Mouse (Mus musculus): Measurements from ENCODE around the gene Slc44a4. TPM values are rescaled to one million over a fixed set of nuclear protein-coding genes. Genes with fewer than 3 reads are reported as not detected.
"Not testable (repeated sequence)": the region's sequence is repeated elsewhere in the genome, so short reads cannot be mapped to it uniquely, and the experiment has no call there.

Gene Slc44a4
- total RNA-seq, 2 experiments from 2014 or later: not detected

DNA sequence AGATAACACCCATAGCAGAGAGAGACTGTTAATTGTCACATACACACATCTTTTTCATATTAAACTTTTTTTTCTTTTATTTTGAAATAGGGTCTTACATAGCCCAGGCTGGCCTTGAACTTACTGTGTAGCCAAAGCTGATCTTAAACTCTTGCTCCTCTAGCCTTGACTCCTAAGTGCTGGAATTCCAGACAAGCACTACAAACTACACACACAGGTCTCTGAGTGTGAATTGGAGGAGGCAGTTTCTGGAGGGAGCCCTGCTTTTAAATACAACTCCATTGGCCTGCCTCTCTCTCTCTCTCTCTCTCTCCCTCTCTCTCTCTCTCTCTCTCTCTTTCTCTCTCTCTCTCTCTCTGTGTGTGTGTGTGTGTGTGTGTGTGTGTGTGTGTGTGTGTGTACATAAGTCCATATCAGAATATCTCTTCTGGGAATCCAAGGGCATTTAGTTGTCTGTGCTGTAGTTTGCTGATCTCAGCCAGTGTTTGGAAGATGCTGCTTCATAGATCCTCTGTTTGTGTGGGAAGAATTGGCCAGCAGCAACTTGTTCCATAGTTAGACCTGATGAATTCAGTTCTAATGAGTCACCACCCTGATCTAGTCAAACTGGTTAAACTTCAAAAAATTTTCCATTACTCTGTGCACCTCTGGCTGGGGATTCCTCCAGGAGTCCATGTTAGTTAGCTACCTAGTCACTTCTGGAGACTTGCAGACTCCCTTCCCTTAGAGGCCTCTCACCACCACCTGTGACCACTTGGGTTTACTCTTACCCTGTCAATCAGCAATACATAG lies 46.6 kb downstream of the Slc44a4 start:
- DNase-seq: no peak
- H3K27ac ChIP-seq: peak overlapping the region; percentile 95
- intact Hi-C loops (cut with DNase I): no loop called here
- H3K4me3 ChIP-seq: no peak overlapping the region
- TF ChIP-seq CTCF (IDR thresholded peaks at IDR 0.05): no peak

DNA sequence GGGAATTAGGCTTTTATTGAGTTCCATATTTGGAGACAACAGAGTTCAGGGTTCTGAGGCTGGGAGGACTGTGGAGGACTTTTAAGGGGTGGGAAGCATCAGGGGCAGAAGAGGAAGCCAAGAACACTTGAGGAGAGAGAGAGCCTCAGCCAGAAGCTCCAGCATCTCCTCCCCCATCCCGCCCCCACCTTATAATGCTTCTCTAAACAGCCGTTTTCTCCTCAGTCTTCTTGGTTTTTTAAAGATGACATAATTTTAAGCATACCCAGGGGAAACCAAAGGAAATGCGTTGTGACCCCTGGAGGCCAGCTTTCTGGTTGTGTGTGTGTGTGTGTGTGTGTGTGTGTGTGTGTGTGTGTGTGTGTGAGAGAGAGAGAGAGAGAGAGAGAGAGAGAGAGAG lies 47.9 kb downstream of the Slc44a4 start:
- peak overlapping the region; percentile 83 for H3K27ac ChIP-seq
- intact Hi-C loops (cut with DNase I): no loop called here
- no peak for TF ChIP-seq CTCF (IDR thresholded peaks at IDR 0.05)
- DNase-seq: no peak
- no peak overlapping the region for H3K4me3 ChIP-seq

DNA sequence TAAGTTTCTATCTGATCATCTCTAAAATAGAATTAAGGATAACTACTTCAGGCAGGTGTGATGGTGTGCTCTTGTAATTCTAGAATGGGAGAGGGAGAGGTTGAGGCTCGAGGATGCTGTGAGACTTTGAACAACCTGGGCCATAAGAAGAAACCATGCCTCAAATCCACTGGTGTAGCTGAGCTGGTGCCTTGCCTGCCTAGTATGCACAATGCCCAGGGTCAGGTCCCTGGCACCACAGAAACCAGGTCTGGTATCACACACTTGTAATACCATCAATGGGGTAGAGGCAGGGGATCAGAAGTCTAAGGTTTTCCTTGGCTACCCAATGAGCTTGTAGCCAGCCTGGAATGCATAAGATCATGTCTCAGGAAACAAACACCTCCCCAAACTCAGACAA lies 48.6 kb downstream of the Slc44a4 start:
- no peak for DNase-seq
- intact Hi-C loops (cut with DNase I): no loop called here
- H3K4me3 ChIP-seq: no peak overlapping the region
- TF ChIP-seq CTCF (IDR thresholded peaks at IDR 0.05): no peak
- H3K27ac ChIP-seq: 0 out of 2 replicates have a peak overlapping the region, but pooled peaks have one; percentile 57

DNA sequence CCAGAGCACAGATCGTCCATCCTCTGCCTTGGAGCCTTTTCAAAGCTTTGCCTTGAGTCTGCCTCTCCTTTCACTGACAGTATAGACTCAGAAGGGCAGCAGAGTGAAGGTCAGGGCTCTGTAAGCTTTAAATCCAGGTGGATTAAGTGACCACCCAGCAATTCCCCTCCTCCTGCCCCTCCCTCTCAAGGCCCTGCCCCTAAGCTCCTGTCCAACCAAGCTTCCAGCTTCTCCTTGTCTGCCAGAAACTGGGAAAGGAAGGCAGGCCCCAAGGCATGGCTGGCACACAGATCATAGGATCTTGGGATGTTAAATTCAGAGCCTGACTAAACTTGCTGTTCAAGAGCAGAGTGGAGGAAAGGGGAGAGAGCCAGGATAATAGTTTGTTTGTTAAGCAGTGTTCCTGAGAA lies 50.4 kb downstream of the Slc44a4 start:
- TF ChIP-seq CTCF (IDR thresholded peaks at IDR 0.05): no peak
- no peak for DNase-seq
- H3K27ac ChIP-seq: peak overlapping the region; percentile 77
- no peak overlapping the region for H3K4me3 ChIP-seq
- intact Hi-C loops (cut with DNase I): no loop called here

DNA sequence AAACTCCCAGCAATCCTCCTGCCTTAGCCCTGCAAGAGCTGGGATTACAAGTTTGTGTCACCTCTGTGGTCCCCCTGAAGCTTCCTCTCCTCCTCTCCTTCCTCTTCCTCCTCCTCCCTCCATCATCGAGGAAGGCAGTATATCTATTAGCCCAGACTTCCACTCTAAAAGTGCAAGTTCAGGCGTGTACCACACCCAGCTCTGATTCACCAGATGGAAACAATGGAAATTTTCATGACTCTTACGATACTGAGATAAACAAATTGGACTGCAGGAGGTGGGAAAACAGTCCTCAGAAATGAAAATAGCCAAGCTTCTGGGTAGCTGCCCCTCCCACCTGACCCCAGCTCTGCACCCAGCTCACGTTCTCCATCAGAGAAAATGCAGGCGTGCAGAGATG lies 51.4 kb downstream of the Slc44a4 start:
- Histone ChIP-seq H3K4me3 (no peak overlapping the region), H3K27ac (peak overlapping the region; percentile 77)
- no peak for TF ChIP-seq CTCF (IDR thresholded peaks at IDR 0.05)
- intact Hi-C loops (cut with DNase I): no loop called here
- no peak for DNase-seq

- H3K27ac ChIP-seq; intact Hi-C loops (cut with DNase I); DNase-seq: not testable (repeated sequence)
- H3K4me3 ChIP-seq: peak within 1 kb of the TSS; percentile 41
These were observed 55.6 kb downstream of the Slc44a4 start, which contains the start of gene Gm20481 for GRCm38 (mm10) chr17:34969822-34970221. TSS of gene Gm20481 (plus strand) at chr17:34969912.

DNA sequence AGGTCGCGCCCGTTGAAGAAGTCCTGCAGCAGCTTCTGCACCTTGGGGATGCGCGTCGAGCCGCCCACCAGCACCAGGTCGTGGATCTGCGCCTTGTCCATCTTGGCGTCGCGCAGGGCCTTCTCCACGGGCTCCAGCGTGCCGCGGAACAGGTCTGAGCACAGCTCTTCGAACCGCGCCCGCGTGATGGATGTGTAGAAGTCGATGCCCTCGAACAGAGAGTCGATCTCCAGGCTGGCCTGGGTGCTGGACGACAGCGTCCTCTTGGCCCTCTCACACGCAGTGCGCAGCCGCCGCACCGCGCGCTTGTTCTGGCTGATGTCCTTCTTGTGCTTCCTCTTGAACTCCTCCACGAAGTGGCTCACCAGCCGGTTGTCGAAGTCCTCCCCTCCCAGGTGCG lies 56.6 kb downstream of the Slc44a4 start:
- DNase-seq; intact Hi-C loops (cut with DNase I); H3K27ac ChIP-seq; H3K4me3 ChIP-seq: not testable (repeated sequence)

- DNase-seq; intact Hi-C loops (cut with DNase I): not testable (repeated sequence)
- Histone ChIP-seq H3K4me3 (peak overlapping the region; percentile 74), H3K27ac (peak overlapping the region; percentile 94)
These were observed 57.4 kb downstream of the Slc44a4 start for GRCm38 (mm10) chr17:34971694-34972068.

DNA sequence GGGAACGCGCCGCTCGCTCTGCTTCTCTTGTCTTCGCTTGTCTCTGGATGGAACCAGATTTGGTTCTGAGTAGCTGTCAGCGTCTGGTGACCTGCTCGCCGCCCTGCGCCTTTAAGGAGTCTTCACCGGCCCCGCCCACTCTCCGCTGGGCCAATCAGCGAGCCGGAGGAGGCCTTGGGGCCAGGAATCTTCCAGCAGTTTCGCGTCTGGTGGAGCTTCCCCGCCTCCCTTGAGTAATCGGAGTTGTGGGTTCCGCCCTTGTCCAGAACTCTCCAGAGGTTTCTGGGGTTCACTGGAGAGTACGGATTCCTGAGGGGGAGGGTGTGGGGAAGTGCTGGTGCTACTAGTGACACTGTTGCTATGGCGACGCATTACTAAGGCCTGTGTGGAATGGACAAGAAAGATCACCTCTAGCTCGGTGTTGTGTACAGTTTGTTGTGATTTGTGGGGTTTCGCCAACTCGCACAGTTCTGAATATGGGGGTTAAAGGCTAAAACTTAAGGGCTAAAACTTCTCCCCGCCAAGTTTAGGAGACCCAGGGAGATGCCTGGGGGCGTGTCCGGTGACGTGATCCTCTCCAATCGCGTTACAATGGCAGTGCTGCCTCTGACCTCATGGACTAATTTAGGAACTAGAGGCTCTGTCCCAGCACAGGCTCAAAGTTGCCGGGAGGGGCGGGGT lies 57.9 kb downstream of the Slc44a4 start, which contains the start of the genes Hspa1a and Hspa1l:
Gene Hspa1a, minus strand, starts transcription at position 88 of the 681 bp plus-strand sequence.
Gene Hspa1l, plus strand, starts transcription at position 635 of the 681 bp plus-strand sequence.
- Histone ChIP-seq H3K4me3 (peak within 1 kb of the TSS; percentile 74), H3K27ac (peak within 1 kb of the TSS; percentile 94)
- intact Hi-C loops (cut with DNase I): not testable (repeated sequence)
- DNase-seq: peak; percentile 92

- no peak overlapping the region for H3K27ac ChIP-seq
- TF ChIP-seq CTCF (IDR thresholded peaks at IDR 0.05): no peak
- intact Hi-C loops (cut with DNase I): no loop called here
- DNase-seq: no peak
- no peak overlapping the region for H3K4me3 ChIP-seq
These were observed 61.6 kb downstream of the Slc44a4 start for GRCm38 (mm10) chr17:34975581-34976492.

DNA sequence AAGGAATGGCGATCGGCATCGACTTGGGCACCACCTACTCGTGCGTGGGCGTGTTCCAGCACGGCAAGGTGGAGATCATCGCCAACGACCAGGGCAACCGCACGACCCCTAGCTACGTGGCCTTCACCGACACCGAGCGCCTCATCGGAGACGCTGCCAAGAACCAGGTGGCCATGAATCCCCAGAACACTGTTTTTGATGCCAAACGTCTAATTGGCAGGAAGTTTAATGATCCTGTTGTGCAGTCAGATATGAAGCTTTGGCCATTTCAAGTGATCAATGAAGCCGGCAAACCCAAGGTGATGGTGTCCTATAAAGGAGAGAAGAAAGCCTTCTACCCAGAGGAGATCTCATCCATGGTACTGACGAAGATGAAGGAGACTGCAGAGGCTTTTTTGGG lies 62.7 kb downstream of the Slc44a4 start:
- DNase-seq: no peak
- Histone ChIP-seq H3K27ac (no peak overlapping the region), H3K4me3 (no peak overlapping the region)
- TF ChIP-seq CTCF (IDR thresholded peaks at IDR 0.05): no peak
- intact Hi-C loops (cut with DNase I): no loop called here

- no peak for DNase-seq
- intact Hi-C loops (cut with DNase I): loop anchor here (1.0 kb wide), 1 partner anchor 23 kb away; no protein-coding TSS in a partner anchor
- H3K27ac ChIP-seq: no peak overlapping the region
- H3K4me3 ChIP-seq: no peak overlapping the region
- TF ChIP-seq CTCF (IDR thresholded peaks at IDR 0.05): no peak
These were observed 64.0 kb downstream of the Slc44a4 start for GRCm38 (mm10) chr17:34978239-34978638.

Measured in gastrocnemius, adult 2 months (tissue).